ENCODE assay signal across 1 mouse cellular context in genomic region chr11:79305697-79306340, GRCm38 (mm10).
TF ChIP-seq lines count a peak whose summit lies in the region.

No protein-coding gene starts in this region.

TF ChIP-seq in MEL, 35 proteins besides CTCF, POLR2A, EP300 and RAD21 (continued from another document):
- peak; percentile 69 for TF ChIP-seq MYB (IDR thresholded peaks at IDR 0.05; ENCODE audit: low read depth, low read length)
- TF ChIP-seq ZC3H11A (IDR thresholded peaks at IDR 0.05; ENCODE audit: low read depth, low read length): no peak
- TF ChIP-seq NELFE (IDR thresholded peaks at IDR 0.05; ENCODE audit: low read depth, low read length): no peak; the same call in 1 of the 2 replicates
- TF ChIP-seq NRF1 (IDR thresholded peaks at IDR 0.05; ENCODE audit: insufficient read depth, low read depth, low read length, poor library complexity, severe bottlenecking): no peak
- TF ChIP-seq CHD1 (IDR thresholded peaks at IDR 0.05; ENCODE audit: low read depth, low read length): no peak
- TF ChIP-seq ZMIZ1 (IDR thresholded peaks at IDR 0.05; ENCODE audit: low read depth, low read length): no peak
- TF ChIP-seq USF1 (IDR thresholded peaks at IDR 0.05; ENCODE audit: low read depth, low read length): no peak
- peak; percentile 45 for TF ChIP-seq HCFC1 (IDR thresholded peaks at IDR 0.05; ENCODE audit: low read depth, low read length)
- no peak for TF ChIP-seq ZKSCAN1 (IDR thresholded peaks at IDR 0.05; ENCODE audit: low read depth, low read length)
- no peak for TF ChIP-seq MEF2A (IDR thresholded peaks at IDR 0.05; ENCODE audit: extremely low read depth, insufficient replicate concordance, low read depth, low read length, poor library complexity, severe bottlenecking)
